Mouse (Mus musculus) hindbrain, embryonic 12.5 days (tissue): ENCODE measurements around the gene Brinp1. TPM values are rescaled to one million over a fixed set of nuclear protein-coding genes. Genes with fewer than 3 reads are reported as not detected.
"Not testable (repeated sequence)": the region's sequence is repeated elsewhere in the genome, so short reads cannot be mapped to it uniquely, and the experiment has no call there.

Source experiments
- ATAC-seq: fragments of 200-750 bp; cut with Nextera tagmentation; 2 replicates; pipeline ENCODE4 v1.8.0; 2017; ENCODE audit warnings: moderate TSS enrichment; ENCODE audit not compliant: low FRiP score
- H3K27ac ChIP-seq: fragments of 300-500 bp; sonication (generic); 2 replicates; pipeline ENCODE4 v1.5.1; 2016; ENCODE audit warnings: mild to moderate bottlenecking
- H3K27me3 ChIP-seq: fragments of 300-500 bp; sonication (generic); 2 replicates; pipeline ENCODE4 v1.6.1; 2016; ENCODE audit warnings: mild to moderate bottlenecking
- H3K36me3 ChIP-seq: fragments of 300-500 bp; sonication (generic); 2 replicates; pipeline ENCODE4 v1.6.1; 2016; ENCODE audit warnings: mild to moderate bottlenecking
- H3K4me1 ChIP-seq: fragments of 300-500 bp; sonication (generic); 2 replicates; pipeline ENCODE4 v1.6.1; 2016
- H3K4me2 ChIP-seq: fragments of 300-500 bp; sonication (generic); replicated peaks from 2 replicates; pipeline ENCODE4 v1.6.1; 2016; ENCODE audit warnings: mild to moderate bottlenecking
- H3K4me3 ChIP-seq: fragments of 300-500 bp; sonication (generic); 2 replicates; pipeline ENCODE4 v1.5.1; 2016; ENCODE audit warnings: mild to moderate bottlenecking
- H3K9ac ChIP-seq: fragments of 300-500 bp; sonication (generic); 2 replicates; pipeline ENCODE4 v1.6.1; 2016; ENCODE audit warnings: mild to moderate bottlenecking, moderate library complexity
- H3K9me3 ChIP-seq: fragments of 300-500 bp; sonication (generic); replicated peaks from 2 replicates; pipeline ENCODE4 v1.6.1; 2016; ENCODE audit warnings: mild to moderate bottlenecking
- WGBS: fragments of 180-500 bp; shearing (Covaris S2); methylation state at CpG from one replicate; pipeline ENCODE4 v1.1.7; 2016; 5-methylcytosine and 5-hydroxymethylcytosine counted together
- polyA plus RNA-seq: library from polyadenylated mRNA; unstranded; fragments of >200 nt; fragmentation: Nextera tagmentation; extraction: Ambion mirVana; gene quantifications from 2 replicates; pipeline ENCODE4 v1.2.1, GENCODE M21; 2016

Gene Brinp1
- polyA plus RNA-seq, 1 experiment from 2014 or later = 23.8 TPM

DNA sequence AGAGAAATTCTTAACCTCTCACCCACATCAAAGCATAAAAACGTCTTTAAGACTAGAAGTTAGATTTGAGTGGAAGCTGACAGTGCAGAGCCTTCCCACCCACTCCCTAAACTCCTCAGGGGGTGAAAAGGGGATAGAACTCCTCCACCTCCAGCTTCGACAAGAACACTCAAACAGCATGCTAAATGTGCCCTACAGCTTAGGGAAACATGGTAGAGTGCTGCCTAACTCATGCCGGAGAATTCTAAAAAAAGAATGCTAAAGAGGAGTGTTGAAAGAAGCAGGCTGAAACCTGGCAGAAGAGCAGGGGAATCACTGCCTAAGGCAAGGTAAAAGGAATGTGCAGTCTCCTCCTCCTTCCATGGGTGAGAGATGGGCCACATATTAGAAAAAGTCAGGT is 43.3 kb downstream of the Brinp1 start:
- no peaks in the 10 kb centered on the region for H3K36me3 ChIP-seq
- H3K4me3 ChIP-seq = no peak overlapping the region
- no peaks in the 10 kb centered on the region for H3K9me3 ChIP-seq
- peaks cover 4% of the 10 kb centered on the region; the same call in 1 of the 2 replicates for H3K4me1 ChIP-seq
- no peaks in the 10 kb centered on the region for H3K27me3 ChIP-seq
- H3K9ac ChIP-seq = no peak overlapping the region
- ATAC-seq = no peak
- no peak overlapping the region for H3K27ac ChIP-seq
- H3K4me2 ChIP-seq = no peak overlapping the region
- WGBS = 65% methylated on average over 3 of the region's 3 CpGs

DNA sequence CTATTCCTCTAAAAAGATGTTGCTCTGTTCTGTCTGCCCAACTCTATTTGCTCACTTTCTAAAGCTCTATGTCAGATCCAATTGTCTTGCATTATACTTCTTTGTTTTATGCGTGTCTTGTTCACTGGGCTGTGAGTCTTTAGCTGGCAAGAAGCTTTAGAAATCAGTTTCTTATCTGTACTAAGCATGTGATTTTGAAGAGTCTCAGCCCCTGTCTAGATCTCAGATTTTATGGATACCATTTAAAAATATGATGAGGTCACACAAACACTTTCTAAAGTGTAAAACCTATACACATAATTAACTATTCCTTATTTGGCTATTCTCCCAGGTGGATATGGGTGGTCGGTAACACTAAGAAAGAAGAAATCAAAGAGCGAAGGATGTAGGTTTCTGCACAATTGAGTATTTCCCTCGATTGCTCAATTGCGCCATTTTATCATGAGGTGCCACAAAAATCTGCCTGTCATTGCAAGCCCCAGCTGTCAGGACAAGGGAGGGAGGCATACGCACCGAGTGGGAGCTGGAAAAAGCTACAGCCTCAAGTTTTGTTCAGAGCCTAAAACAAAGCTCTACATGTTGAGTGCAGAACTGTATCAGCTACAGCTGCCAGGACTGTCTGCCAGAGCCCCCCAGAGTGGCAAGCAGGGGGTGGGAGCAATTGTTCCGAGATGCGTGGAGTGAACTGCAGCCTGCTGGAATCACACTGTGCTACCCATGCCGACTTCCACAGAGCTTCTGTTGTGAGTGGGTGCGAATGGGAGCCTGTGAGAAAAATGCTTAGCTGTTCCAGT is 47.6 kb downstream of the Brinp1 start:
- 70% methylated on average over 11 of the region's 11 CpGs for WGBS
- Histone ChIP-seq H3K27me3 (no peaks in the 10 kb centered on the region), H3K9ac (no peak overlapping the region), H3K9me3 (no peaks in the 10 kb centered on the region), H3K4me1 (peaks cover 4% of the 10 kb centered on the region; the same call in 1 of the 2 replicates), H3K4me2 (no peak overlapping the region), H3K27ac (no peak overlapping the region), H3K36me3 (no peaks in the 10 kb centered on the region), H3K4me3 (no peak overlapping the region)
- no peak for ATAC-seq

DNA sequence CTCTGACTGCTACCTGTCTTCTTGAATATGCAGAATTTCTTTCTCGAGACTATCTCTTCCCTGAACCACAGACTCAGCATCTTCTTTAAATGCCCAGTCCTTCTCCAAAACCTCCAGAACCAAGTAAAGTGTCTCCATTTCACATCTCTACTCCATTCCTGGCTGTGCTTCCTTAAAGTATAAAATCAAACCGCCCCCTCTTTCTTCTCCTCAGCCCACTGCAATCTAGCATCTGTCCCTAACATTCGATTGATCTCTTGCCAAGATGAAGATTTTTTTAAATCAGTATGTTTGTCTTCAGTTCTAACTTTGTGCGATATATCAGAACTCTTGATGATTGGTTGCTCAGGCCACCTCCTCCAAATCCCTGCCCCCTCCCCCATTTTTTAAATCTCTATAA is 63.7 kb downstream of the Brinp1 start:
- no peaks in the 10 kb centered on the region for H3K27me3 ChIP-seq
- no peak overlapping the region for H3K4me3 ChIP-seq
- H3K4me1 ChIP-seq = no peaks in the 10 kb centered on the region
- no peaks in the 10 kb centered on the region for H3K36me3 ChIP-seq
- WGBS = 89% methylated on average over 4 of the region's 4 CpGs
- H3K9me3 ChIP-seq = no peaks in the 10 kb centered on the region
- ATAC-seq = no peak
- no peak overlapping the region for H3K4me2 ChIP-seq
- no peak overlapping the region for H3K27ac ChIP-seq
- no peak overlapping the region for H3K9ac ChIP-seq

DNA sequence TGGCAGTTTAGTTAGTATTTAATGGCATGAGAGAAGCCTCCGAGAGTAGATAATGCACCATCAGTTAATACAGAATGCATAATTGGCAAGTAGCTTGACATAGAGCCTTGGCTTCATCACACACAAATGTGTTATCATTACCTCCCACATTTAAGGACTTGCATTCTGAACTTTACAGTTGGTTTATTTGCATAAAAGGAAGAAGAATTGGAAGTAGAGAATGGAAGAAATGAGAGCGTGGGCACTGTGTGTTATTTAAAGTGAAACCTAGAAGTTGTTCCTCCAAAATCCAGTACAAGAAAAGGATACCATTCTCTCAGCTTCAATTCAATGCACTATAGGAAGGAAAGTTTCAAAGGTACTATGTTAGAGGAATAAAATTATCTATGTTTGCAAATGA is 67.9 kb downstream of the Brinp1 start:
- 88% methylated on average over 2 of the region's 2 CpGs for WGBS

DNA sequence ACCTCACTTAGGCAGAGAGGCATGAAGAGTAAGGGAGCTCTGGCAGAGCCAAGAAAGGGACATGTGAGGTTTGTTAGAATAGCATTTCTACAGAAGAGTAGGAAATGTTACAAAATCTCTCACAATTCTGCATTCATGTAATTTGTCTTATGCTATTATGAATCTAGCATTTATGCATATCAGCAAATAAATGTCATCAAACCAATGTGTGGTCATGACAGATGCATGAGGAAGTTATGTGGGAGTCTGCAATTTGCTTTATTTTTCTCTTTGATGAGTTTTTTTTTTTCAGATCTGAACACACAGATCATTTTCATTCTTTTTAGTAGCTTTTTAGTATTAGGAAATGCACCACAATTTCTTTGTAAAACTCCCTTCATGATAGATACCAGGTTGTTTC is 82.2 kb downstream of the Brinp1 start:
- no peak for ATAC-seq
- Histone ChIP-seq H3K4me3 (no peak overlapping the region), H3K9ac (no peak overlapping the region), H3K27ac (no peak overlapping the region), H3K36me3 (no peaks in the 10 kb centered on the region), H3K4me1 (no peaks in the 10 kb centered on the region), H3K4me2 (no peak overlapping the region), H3K27me3 (no peaks in the 10 kb centered on the region), H3K9me3 (no peaks in the 10 kb centered on the region)

More for the DNA sequence above, 67.9 kb downstream of the Brinp1 start:
- no peak overlapping the region for H3K4me3 ChIP-seq
- H3K27me3 ChIP-seq = no peaks in the 10 kb centered on the region
- no peaks in the 10 kb centered on the region for H3K36me3 ChIP-seq
- H3K9ac ChIP-seq = no peak overlapping the region
- no peak for ATAC-seq
- H3K27ac ChIP-seq = no peak overlapping the region
- no peak overlapping the region for H3K4me2 ChIP-seq
- no peaks in the 10 kb centered on the region for H3K9me3 ChIP-seq
- no peaks in the 10 kb centered on the region for H3K4me1 ChIP-seq

DNA sequence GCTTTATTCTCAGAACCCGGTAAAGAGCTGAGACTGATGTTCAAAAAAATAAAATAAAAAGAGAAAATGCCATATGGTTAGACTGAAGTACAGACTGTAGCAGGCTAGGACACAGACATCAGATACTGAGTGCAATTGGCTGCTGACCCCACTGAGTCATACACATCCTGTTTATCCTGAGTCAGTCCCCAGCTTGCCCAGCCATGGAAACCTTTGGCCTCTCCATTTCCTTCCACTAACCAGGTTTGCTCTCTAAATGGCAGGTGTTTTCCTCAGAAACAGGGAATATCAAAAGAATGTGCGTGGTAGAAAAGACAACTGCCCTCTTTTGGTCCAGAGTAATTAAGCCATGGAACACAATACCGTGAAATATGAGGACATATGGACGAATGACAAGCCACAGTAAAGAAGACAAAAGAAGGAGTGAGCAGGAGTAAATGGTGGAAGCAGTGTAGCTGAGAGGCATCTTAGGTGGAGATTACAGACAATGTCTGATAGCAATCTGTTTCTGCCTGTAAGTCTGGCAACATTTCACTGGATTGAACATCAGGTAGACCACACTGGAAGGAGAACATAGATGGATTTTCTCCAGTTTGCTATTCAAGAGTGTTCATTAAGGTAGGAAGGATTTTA is 88.9 kb downstream of the Brinp1 start:
- H3K9me3 ChIP-seq = no peaks in the 10 kb centered on the region
- no peaks in the 10 kb centered on the region for H3K36me3 ChIP-seq
- H3K4me3 ChIP-seq = no peak overlapping the region
- ATAC-seq = no peak
- no peaks in the 10 kb centered on the region for H3K27me3 ChIP-seq
- H3K27ac ChIP-seq = no peak overlapping the region
- 73% methylated on average over 4 of the region's 4 CpGs for WGBS
- no peaks in the 10 kb centered on the region for H3K4me1 ChIP-seq
- no peak overlapping the region for H3K4me2 ChIP-seq
- H3K9ac ChIP-seq = no peak overlapping the region

DNA sequence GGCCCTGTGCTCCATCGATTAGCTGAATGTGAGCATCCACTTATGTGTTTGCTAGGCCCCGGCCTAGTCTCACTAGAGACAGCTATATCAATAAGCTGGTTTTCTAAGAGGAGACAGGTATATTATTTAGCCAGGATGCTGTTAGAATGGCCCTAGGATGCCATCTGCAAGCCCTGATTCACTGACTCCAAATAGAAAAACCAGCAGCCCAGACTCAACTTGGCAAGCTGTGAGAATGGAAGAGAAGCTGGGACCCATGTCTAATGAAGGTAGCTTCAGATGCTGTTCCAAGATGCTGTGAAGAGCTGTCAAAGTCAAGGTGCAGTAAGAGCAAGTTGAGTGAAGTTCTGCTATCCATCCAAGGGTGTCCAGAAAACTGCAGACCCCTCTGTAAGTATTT is 89.5 kb downstream of the Brinp1 start:
- Histone ChIP-seq H3K36me3 (no peaks in the 10 kb centered on the region), H3K9ac (no peak overlapping the region), H3K4me1 (no peaks in the 10 kb centered on the region), H3K4me3 (no peak overlapping the region), H3K9me3 (no peaks in the 10 kb centered on the region), H3K27me3 (no peaks in the 10 kb centered on the region), H3K27ac (no peak overlapping the region), H3K4me2 (no peak overlapping the region)
- WGBS = 93% methylated on average over 2 of the region's 2 CpGs
- no peak for ATAC-seq

DNA sequence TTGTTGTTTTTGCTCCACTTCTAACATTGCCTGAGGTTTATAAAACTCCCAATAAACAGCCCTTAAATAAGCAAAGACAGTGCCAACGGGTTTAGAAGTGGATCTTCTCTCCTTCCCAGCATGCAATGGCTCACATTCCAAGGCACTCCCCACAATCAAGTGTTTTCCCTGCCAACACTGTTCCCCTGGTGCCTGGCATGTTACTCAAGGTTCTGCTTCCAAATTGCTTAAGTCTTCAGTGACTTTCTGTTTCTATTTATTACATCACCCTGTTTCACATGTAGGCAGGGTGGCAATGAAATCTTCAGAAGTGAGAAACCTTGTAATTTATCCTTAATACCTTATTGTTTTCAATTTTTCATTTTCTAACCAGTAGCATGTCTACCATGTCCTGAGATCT is 97.3 kb downstream of the Brinp1 start:
- no peak overlapping the region for H3K4me3 ChIP-seq
- no peaks in the 10 kb centered on the region for H3K9me3 ChIP-seq
- no peak for ATAC-seq
- H3K36me3 ChIP-seq = no peaks in the 10 kb centered on the region
- H3K4me1 ChIP-seq = no peaks in the 10 kb centered on the region
- H3K27ac ChIP-seq = no peak overlapping the region
- no peaks in the 10 kb centered on the region for H3K27me3 ChIP-seq
- no peak overlapping the region for H3K4me2 ChIP-seq
- 48% methylated on average over 1 of the region's 1 CpGs for WGBS
- no peak overlapping the region for H3K9ac ChIP-seq

DNA sequence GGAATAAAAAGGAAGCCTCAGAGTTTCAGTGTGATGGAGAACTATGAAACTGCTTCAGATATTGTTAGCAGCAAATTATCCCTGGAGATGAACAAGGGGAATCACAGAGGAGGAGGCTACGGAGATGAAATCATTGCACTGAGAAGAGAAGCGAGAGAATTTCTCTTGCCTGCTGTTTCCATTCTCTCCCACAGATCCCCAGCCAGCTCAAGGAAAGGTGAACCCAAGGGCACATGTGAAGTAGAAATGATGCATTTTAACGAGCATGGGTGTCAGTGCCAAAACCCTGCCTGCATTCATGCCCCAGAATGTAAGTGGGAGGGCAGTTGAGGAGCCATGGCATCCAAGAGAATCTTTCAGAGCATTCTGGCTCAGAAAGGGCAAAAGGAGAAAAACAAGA is 104.5 kb downstream of the Brinp1 start:
- Histone ChIP-seq H3K4me2 (no peak overlapping the region), H3K36me3 (no peaks in the 10 kb centered on the region), H3K27ac (no peak overlapping the region), H3K4me3 (no peak overlapping the region), H3K27me3 (no peaks in the 10 kb centered on the region), H3K9me3 (no peaks in the 10 kb centered on the region), H3K4me1 (no peaks in the 10 kb centered on the region), H3K9ac (no peak overlapping the region)
- WGBS = 77% methylated on average over 3 of the region's 3 CpGs
- ATAC-seq = no peak

DNA sequence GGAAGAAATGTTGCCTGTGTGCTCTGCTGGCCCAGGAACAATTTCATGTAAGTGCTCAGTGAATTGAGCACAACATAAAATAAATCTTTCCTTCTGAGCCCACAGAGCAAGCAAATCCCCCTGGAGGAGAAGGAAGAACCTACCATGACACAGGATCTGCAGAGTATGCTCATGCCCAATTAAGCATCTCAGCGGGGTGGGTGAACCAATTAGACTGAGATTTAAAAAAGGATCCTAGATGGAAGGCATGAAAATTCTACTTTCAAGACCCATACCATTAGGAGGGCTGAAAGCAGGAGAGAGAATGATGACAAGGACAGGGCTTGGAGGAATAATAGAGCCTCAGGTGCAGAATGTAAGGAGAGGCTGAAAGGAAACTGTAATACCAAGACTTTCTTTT is 107.2 kb downstream of the Brinp1 start:
- Histone ChIP-seq H3K9me3 (no peaks in the 10 kb centered on the region), H3K4me3 (no peak overlapping the region), H3K36me3 (no peaks in the 10 kb centered on the region), H3K27me3 (no peaks in the 10 kb centered on the region), H3K4me1 (no peaks in the 10 kb centered on the region), H3K27ac (no peak overlapping the region), H3K4me2 (no peak overlapping the region), H3K9ac (no peak overlapping the region)
- peak; percentile 40; the same call in 1 of the 2 replicates for ATAC-seq
- 81% methylated on average over 1 of the region's 1 CpGs for WGBS

DNA sequence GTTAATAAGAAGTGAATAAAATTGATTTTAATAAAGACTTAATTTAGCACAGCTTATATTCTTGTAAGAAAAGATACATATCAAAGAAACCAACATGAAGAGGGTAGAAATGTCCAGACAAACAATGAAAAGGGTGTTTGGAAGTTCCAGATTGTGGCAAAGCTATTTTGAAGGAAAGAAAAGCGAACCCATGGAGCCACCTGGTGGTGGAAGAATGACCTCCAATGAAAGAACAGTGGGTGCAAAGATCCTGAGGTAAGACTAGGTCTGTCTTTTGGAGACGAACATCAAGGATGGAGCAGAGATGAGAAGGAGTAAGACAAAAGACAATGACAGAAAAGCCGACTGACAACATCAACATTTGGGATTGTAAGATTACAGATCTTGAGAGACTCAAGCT is 108.2 kb downstream of the Brinp1 start:
- Histone ChIP-seq H3K27me3 (no peaks in the 10 kb centered on the region), H3K9ac (no peak overlapping the region), H3K36me3 (no peaks in the 10 kb centered on the region), H3K4me1 (no peaks in the 10 kb centered on the region), H3K9me3 (no peaks in the 10 kb centered on the region), H3K4me3 (no peak overlapping the region), H3K27ac (no peak overlapping the region), H3K4me2 (no peak overlapping the region)
- no peak for ATAC-seq
- 56% methylated on average over 3 of the region's 3 CpGs for WGBS

DNA sequence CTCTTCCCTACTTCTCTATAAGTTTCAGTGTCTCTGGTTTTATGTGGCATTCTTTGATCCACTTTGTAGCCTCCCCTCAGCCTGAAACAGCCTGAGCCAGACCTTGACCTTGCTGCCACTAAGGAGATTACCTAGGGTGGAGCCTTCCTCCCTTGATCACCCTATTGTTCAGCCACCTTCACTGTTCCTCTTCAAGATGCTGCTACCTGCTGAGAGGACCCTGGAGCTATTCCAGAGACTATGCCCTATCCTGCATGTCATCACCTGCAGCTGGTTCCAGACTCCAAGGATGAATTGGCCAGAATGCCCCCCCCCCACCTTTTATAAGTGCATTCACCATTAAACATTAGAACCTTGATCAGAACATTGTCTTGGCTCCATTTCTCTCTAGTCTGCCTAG is 140.2 kb downstream of the Brinp1 start:
- H3K4me3 ChIP-seq, ATAC-seq, H3K9ac ChIP-seq, H3K4me1 ChIP-seq, H3K27ac ChIP-seq, H3K36me3 ChIP-seq, H3K9me3 ChIP-seq, H3K4me2 ChIP-seq, H3K27me3 ChIP-seq: not testable (repeated sequence)

DNA sequence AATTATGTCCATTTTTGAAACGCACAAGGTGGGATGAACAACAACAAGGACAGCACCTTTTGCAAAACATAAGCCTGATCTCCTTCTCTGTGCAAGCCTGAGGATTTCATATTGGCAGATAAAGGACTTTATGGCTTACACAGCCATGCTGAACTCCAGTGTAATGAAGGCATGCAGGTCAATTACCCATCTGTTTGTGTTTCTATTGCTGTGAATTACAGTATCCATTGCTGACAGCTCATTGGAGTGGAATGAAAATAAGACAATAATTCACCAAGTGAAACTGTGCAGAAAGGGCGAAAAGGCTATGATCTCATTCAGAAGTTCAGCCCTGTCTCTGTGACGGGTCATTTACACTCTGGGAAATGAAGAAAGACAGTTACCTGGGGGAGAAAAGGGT is 147.7 kb downstream of the Brinp1 start:
- Histone ChIP-seq H3K4me3 (no peak overlapping the region), H3K4me1 (no peaks in the 10 kb centered on the region), H3K9me3 (no peaks in the 10 kb centered on the region), H3K27me3 (no peaks in the 10 kb centered on the region), H3K9ac (no peak overlapping the region), H3K36me3 (no peaks in the 10 kb centered on the region), H3K4me2 (no peak overlapping the region), H3K27ac (no peak overlapping the region)
- WGBS = 77% methylated on average over 3 of the region's 3 CpGs
- ATAC-seq = no peak
